Mouse (Mus musculus) limb, embryonic 10.5 days (tissue): ENCODE results near the gene Ntng2. TPM values are rescaled to one million over a fixed set of nuclear protein-coding genes. Genes with fewer than 3 reads are reported as not detected.

Experiments
- DNase-seq: peaks from one replicate; pipeline ENCODE4 v3.0.0-alpha.2; 2017; ENCODE audit warnings: low spot score
- H3K27ac ChIP-seq: fragments of 300-500 bp; sonication (generic); 2 replicates; pipeline ENCODE4 v1.5.1; 2016; ENCODE audit warnings: mild to moderate bottlenecking
- H3K27me3 ChIP-seq: fragments of 300-500 bp; sonication (generic); 2 replicates; pipeline ENCODE4 v1.6.1; 2016; ENCODE audit warnings: low read depth, mild to moderate bottlenecking; ENCODE audit not compliant: poor library complexity, severe bottlenecking
- H3K36me3 ChIP-seq: fragments of 300-500 bp; sonication (generic); 2 replicates; pipeline ENCODE4 v1.6.1; 2016; ENCODE audit warnings: mild to moderate bottlenecking, moderate library complexity
- H3K4me1 ChIP-seq: fragments of 300-500 bp; sonication (generic); 2 replicates; pipeline ENCODE4 v1.6.1; 2016
- H3K4me3 ChIP-seq: fragments of 300-500 bp; sonication (generic); 2 replicates; pipeline ENCODE4 v1.5.1; 2016; ENCODE audit warnings: mild to moderate bottlenecking, moderate library complexity
- H3K9me3 ChIP-seq: fragments of 300-500 bp; sonication (generic); replicated peaks from 2 replicates; pipeline ENCODE4 v1.6.1; 2016; ENCODE audit warnings: mild to moderate bottlenecking
- whole genome bisulfite sequencing: fragments of 180-500 bp; shearing (Covaris S2); methylation state at CpG from one replicate; pipeline ENCODE4 v1.1.7; 2016; 5-methylcytosine and 5-hydroxymethylcytosine counted together
- polyA plus RNA-seq: library from polyadenylated mRNA; unstranded; fragments of >200 nt; fragmentation: Nextera tagmentation; extraction: Ambion mirVana; gene quantifications from 2 replicates; pipeline ENCODE4 v1.2.1, GENCODE M21; 2016

Ntng2 gene
- polyA plus RNA-seq, 1 experiment from 2014 or later = 0.50 TPM

DNA sequence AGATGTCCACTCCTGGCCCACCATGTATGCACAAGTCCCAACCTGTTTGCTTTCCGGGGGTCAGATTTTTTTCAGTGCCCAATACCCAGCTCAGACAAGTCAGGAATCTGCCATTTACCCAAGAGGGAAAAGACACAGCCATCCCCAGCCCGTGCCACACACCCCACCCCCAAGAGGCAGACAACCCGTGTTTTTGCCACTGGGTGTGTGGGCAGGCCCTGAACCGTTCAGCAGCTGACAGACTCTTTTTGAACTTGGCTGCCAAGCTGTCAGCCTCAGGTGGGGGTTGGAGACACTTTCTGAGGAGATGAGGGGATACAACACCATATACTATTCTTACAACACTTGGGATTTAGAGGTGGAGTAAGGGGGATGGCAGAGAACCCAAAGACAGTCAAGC, 18.8 kb downstream of the Ntng2 start:
- H3K27ac ChIP-seq = no peak overlapping the region
- no peak for DNase-seq
- no peaks in the 10 kb centered on the region for H3K36me3 ChIP-seq
- peaks cover 3% of the 10 kb centered on the region; the same call in 1 of the 2 replicates for H3K4me1 ChIP-seq
- H3K4me3 ChIP-seq = no peak overlapping the region
- WGBS = 79% methylated on average over 4 of the region's 4 CpGs
- H3K9me3 ChIP-seq = no peaks in the 10 kb centered on the region
- no peaks in the 10 kb centered on the region for H3K27me3 ChIP-seq

DNA sequence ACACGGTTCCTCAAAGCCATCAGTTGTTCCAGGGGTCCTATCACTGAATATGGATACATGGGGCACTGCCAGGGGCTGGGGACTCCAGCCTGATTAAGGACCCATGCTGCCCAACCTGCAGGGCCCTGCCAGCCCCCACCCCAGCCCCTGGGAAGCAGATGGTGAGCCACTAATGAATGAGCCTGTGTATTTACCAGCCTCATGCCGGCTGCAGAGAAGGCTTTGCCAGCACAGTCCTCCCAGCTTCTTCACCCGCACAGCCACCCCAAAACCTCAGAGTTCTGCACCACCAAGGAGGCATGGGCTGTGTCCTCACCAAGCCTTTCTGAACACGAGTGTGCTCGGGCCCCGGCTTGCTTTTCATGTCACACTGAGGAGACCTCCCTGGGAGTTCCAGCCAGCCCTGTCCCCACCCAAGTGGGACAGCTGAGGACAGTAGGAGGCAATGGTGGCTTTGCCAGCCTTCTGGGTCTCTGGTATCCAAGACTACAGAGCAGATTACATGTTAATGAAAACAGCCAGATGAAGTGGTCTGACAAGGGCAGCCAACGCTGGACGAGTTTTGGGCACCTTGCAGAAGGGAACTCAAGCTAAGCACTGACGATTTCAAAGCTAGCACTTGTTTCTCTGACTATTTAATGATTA, 22.5 kb downstream of the Ntng2 start:
- WGBS = 71% methylated on average over 9 of the region's 9 CpGs
- Histone ChIP-seq H3K9me3 (no peaks in the 10 kb centered on the region), H3K27ac (no peak overlapping the region), H3K4me3 (no peak overlapping the region), H3K27me3 (no peaks in the 10 kb centered on the region), H3K4me1 (peaks cover 3% of the 10 kb centered on the region; the same call in 1 of the 2 replicates), H3K36me3 (no peaks in the 10 kb centered on the region)
- DNase-seq = no peak

DNA sequence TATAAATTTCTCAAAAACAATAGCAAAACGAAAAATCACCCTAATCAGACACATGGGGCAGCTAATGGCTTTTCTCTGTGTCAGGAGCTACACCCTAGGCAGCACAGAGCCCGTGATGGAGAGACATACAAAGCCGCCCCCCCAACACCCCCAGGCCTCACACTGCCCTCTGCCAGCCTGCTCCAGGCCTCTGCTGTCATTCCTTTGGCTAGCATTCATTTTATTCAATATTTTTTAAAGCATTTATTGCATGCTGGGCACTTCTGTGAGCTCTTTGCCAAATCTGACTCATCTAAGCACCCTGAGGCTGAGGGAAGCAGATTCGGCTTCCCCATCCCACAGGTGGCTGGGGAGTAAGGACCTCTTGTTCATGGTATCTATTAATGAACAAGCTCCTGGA, 26.1 kb downstream of the Ntng2 start:
- DNase-seq = no peak
- whole genome bisulfite sequencing = 82% methylated on average over 4 of the region's 4 CpGs
- Histone ChIP-seq H3K27me3 (no peaks in the 10 kb centered on the region), H3K9me3 (no peaks in the 10 kb centered on the region), H3K27ac (no peak overlapping the region), H3K36me3 (no peaks in the 10 kb centered on the region), H3K4me3 (no peak overlapping the region), H3K4me1 (peaks cover 5% of the 10 kb centered on the region; the same call in 1 of the 2 replicates)

DNA sequence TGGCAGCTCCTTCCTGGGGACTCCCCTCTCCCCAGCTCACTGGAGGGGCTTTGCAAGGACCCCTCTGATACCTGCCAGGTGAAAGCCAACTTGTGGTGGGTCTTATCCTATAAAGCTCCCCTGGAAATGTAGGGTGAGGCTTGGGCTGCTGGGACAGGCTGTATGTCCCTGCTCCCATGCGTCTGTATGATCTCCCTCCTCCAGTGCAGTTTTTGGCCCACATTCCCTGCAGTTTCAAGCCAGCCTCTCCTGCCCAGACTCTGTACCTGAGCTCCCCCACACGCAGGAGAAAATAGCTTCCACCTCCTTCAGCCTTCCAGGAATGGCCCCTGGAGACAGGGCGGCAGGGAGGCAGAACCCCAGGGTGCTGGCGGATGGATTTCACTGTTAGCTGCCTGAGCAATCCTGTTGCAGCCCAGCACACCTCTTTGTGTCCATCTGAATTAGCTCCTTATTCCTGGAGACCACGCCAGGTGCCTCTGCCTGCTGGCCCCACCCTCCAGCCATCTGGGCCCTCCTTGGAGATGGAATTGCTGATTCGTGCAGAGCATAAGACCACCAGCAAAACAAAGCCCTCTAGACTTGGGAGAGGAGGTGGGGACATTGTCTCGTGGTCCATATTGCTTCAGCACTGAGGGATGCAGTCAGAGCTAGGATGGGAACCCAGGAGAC, 29.1 kb downstream of the Ntng2 start:
- WGBS = 56% methylated on average over 7 of the region's 7 CpGs
- no peak overlapping the region for H3K27ac ChIP-seq
- H3K36me3 ChIP-seq = no peaks in the 10 kb centered on the region
- H3K4me1 ChIP-seq = peaks cover 5% of the 10 kb centered on the region; the same call in 1 of the 2 replicates
- DNase-seq = no peak
- H3K27me3 ChIP-seq = no peaks in the 10 kb centered on the region
- H3K4me3 ChIP-seq = no peak overlapping the region
- no peaks in the 10 kb centered on the region for H3K9me3 ChIP-seq

DNA sequence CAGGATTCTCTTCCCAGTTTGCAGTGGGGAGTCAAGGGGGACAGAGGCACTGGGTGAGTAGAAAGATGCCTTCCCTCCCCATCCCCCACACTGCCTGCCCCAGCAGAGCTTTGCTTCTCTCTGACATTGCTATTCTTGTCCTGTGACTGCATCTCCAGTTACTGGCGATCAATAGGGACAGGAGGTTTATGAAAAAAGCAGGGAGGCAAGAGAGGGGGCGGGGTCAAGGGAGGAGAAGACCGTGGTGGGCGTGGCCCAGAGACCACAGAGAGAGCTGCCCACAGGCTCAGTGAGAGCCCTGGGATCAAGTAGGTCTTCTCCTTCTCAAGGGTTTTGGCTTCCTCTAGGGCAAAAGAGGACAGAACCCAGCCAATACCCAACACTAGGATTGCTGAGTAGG, 30.5 kb downstream of the Ntng2 start:
- Histone ChIP-seq H3K27me3 (no peaks in the 10 kb centered on the region), H3K36me3 (no peaks in the 10 kb centered on the region), H3K4me3 (no peak overlapping the region; the same call in 1 of the 2 replicates), H3K27ac (no peak overlapping the region), H3K9me3 (no peaks in the 10 kb centered on the region), H3K4me1 (peaks cover 5% of the 10 kb centered on the region; the same call in 1 of the 2 replicates)
- DNase-seq = no peak
- WGBS = 2% methylated on average over 4 of the region's 4 CpGs

DNA sequence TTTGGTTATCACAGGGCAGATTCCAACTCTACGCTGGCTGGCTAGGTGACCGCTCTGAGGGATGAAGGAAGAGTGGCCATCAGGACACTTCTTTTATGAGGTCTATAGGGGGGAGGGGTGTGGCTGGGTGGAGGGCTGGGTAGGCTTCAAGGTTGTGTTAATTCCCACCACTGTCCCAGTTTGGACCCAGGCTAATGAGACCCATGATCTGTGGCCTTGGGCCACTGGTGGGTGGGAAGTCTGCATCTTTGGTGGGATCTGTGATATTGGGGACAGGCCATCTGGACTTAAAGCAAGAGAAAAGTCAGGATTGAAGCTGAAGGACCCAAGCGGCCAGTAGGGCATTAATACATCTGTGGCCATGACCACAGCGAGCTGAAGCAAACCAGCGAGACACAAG, 34.0 kb downstream of the Ntng2 start:
- H3K9me3 ChIP-seq = no peaks in the 10 kb centered on the region
- DNase-seq = no peak
- 80% methylated on average over 5 of the region's 5 CpGs for WGBS
- H3K4me3 ChIP-seq = no peak overlapping the region
- H3K27me3 ChIP-seq = no peaks in the 10 kb centered on the region
- H3K27ac ChIP-seq = no peak overlapping the region
- H3K36me3 ChIP-seq = no peaks in the 10 kb centered on the region
- peaks cover 5% of the 10 kb centered on the region; the same call in 1 of the 2 replicates for H3K4me1 ChIP-seq

DNA sequence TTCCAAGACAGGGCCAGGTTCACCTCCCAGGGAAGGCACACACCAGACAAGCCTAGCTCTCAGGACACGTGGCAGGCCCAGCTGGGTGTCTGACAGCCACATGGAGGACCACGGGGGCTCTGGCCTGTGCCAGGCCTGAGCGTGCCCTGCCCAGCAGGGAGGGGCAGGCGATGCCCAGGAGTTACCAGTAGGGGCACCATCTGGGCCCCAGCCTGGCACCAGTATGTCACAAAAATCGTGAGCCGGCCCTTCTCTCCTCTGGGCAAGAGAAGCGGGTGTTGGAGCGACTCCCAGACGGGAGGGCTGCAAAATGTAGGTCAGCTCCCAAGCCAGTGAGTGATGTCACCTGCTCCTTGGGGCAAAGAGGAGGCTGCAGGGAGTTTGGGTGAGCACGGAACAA, 34.9 kb downstream of the Ntng2 start:
- H3K4me1 ChIP-seq = peaks cover 5% of the 10 kb centered on the region; the same call in 1 of the 2 replicates
- DNase-seq = no peak
- no peak overlapping the region for H3K27ac ChIP-seq
- no peaks in the 10 kb centered on the region for H3K36me3 ChIP-seq
- WGBS = 73% methylated on average over 10 of the region's 10 CpGs
- no peaks in the 10 kb centered on the region for H3K27me3 ChIP-seq
- H3K9me3 ChIP-seq = no peaks in the 10 kb centered on the region
- H3K4me3 ChIP-seq = no peak overlapping the region

DNA sequence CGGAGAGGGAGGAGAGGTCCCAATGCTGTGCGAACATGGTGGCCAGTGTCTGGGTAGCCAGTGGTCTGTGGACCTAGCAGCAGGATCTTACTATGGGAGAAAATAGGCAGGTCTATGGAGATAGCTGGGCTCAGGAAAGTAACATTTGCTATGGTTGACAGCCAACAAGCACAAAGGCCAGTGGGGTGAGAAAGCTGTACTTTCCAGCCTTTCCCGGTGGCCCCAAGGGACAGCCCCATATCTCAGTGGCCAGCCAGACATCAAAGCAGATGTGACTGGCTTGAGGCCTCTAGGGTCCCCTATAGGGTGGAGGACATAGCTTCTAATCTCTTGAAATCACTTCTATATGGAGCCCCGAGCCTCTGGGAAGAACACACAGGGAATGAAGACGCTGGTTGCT, 35.8 kb downstream of the Ntng2 start:
- Histone ChIP-seq H3K36me3 (no peaks in the 10 kb centered on the region), H3K27ac (no peak overlapping the region), H3K9me3 (no peaks in the 10 kb centered on the region), H3K27me3 (no peaks in the 10 kb centered on the region), H3K4me3 (no peak overlapping the region), H3K4me1 (no peaks in the 10 kb centered on the region)
- whole genome bisulfite sequencing = 87% methylated on average over 5 of the region's 5 CpGs
- no peak for DNase-seq

DNA sequence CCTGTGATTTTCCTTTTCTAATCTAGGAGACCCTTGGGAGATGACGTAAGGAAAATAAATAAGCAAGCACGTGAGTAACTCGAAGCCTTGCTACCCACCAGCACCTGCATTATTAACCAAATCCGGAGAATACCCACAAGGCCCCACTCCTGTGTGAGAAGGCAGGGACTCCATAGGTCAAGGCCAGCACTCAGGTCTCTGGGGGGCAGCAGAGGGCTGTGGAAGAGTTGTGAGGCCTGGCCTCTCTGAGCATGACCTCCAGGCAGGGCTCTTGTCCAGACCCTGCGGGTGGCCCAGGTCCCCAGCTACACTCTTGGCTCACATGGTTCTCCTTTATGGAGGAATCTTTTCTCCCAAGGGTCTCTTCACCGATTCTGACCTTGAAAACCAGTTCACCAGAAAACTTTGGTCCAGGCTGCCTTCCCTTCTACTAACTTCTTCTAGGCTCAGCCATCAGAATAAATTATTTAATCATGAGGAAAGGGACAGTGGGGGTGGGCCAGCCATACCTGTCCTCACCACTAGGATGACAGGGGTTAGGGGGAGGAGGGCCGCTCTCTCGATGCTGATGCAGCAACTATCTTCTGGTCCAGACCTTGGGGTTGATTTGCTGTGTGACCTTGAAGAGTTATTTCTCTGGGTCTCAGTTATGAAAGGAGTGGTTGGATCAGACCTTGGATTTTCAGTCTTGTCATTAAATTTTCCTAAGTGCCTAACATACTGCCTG, 36.4 kb downstream of the Ntng2 start:
- no peak for DNase-seq
- no peak overlapping the region for H3K27ac ChIP-seq
- H3K4me1 ChIP-seq = no peaks in the 10 kb centered on the region
- no peaks in the 10 kb centered on the region for H3K27me3 ChIP-seq
- no peaks in the 10 kb centered on the region for H3K9me3 ChIP-seq
- H3K4me3 ChIP-seq = no peak overlapping the region
- WGBS = 63% methylated on average over 8 of the region's 8 CpGs
- H3K36me3 ChIP-seq = no peaks in the 10 kb centered on the region

DNA sequence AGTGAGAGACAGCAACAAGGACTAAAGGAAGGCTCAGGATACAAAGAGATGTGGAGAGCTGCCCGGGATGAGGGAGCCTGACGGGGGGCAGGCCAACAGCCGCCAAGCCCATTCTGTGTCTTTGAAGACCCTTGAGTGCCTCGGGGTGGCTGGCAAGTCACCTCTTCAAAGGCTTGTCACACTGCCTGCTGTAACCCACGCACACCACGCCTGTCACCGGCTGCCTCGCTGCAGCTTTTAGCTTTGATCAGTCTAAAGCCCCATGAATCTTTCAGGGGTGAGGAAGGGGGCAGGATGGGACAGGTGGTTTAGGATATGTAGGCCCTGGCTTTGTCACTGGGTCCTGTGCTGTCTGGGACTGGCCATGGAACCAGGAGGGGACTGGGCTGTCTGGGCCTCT, 46.6 kb downstream of the Ntng2 start:
- DNase-seq = no peak
- Histone ChIP-seq H3K4me1 (0 out of 2 replicates have a peak, but pooled peaks cover 9% of the 10 kb centered on the region), H3K27ac (no peak overlapping the region; the same call in 1 of the 2 replicates), H3K9me3 (no peaks in the 10 kb centered on the region), H3K4me3 (no peak overlapping the region), H3K27me3 (peaks cover 20% of the 10 kb centered on the region), H3K36me3 (no peaks in the 10 kb centered on the region)
- 5% methylated on average over 8 of the region's 8 CpGs for WGBS

DNA sequence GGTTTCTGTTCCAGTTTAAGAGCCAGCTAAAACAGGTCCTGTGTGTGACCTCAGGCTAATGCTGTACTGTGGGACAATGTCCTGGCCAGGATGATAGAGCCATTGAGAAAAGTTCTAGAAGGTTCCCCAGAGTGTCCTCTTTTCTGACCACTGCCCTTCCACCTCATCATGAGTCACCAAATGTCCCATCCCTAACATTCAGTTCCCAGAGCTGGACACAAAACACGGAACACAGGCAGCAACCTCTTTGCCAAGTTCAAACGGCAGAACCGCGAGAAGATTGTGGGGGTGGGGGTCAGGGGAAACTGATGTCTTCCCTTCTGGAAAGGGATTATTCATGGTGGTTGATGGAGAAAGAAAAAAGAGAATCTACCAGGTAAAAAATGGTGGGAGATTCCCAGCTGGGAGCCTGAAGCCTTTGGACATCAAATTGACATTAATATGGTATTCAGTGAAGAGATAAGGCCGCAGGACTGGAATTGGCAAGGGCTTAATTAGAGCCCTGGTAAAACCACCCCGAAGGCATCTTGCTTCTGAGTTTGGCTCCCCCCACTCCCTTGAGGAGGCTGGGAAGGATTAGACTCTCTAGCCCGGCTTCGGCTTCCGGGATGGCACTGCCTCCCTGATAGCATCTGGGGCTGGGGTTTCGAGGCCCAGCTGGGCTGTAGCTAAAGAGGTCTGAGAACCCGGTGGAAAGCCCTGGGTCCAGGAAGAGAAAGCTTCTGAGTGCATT, 51.4 kb downstream of the Ntng2 start:
- Histone ChIP-seq H3K4me1 (0 out of 2 replicates have a peak, but pooled peaks cover 3% of the 10 kb centered on the region), H3K36me3 (no peaks in the 10 kb centered on the region), H3K27me3 (peaks cover 51% of the 10 kb centered on the region), H3K27ac (no peak overlapping the region), H3K4me3 (no peak overlapping the region), H3K9me3 (no peaks in the 10 kb centered on the region)
- DNase-seq = no peak
- WGBS = 67% methylated on average over 11 of the region's 11 CpGs

DNA sequence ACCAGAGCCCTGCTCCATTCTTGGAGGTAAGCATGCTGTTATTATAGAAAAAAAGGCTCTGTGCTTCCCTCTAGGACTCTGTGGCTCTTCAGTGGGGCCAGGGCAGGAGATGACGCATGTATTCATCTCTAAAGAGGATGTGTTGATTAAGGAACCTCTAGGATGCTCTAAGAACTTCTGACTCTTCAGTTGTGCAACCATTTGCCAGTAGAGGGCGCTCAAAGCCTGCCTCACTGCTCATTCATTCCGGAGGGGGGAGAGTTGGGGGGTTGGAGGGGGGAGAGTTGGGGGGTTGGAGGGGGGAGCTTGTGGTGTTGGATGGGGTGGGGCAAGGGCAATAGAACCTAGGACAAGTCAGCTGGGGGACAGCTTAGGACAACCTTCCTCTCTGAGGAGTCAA, 52.9 kb downstream of the Ntng2 start:
- WGBS = 7% methylated on average over 3 of the region's 3 CpGs
- H3K27me3 ChIP-seq = peaks cover 61% of the 10 kb centered on the region
- H3K4me3 ChIP-seq = no peak overlapping the region

More for the DNA sequence above, 52.9 kb downstream of the Ntng2 start:
- no peaks in the 10 kb centered on the region for H3K36me3 ChIP-seq
- peak; percentile 63 for DNase-seq
- H3K9me3 ChIP-seq = no peaks in the 10 kb centered on the region
- H3K27ac ChIP-seq = no peak overlapping the region
- peaks cover 9% of the 10 kb centered on the region for H3K4me1 ChIP-seq
